Mouse (Mus musculus): ENCODE data around the gene Usp35.
A peak's percentile ranks its signal among the peaks of the same experiment; 100 is the strongest.

Gene Usp35

GRCm38 (mm10) chr7:97346111-97346821 lies 14.4 kb upstream of the Usp35 start:
- DNase-seq (ENCODE audit: low read depth, low spot score): no peak

- DNase-seq (ENCODE audit: low read depth, low spot score): peak; percentile 96
Measured at GRCm38 (mm10) chr7:97345229-97345871, 13.5 kb upstream of the Usp35 start.

GRCm38 (mm10) chr7:97344655-97345054 lies 12.8 kb upstream of the Usp35 start:
- DNase-seq (ENCODE audit: low read depth, low spot score): no peak

GRCm38 (mm10) chr7:97342961-97343360 lies 11.1 kb upstream of the Usp35 start:
- DNase-seq (ENCODE audit: low read depth, low spot score): no peak

- DNase-seq (ENCODE audit: low read depth, low spot score): no peak
Measured at GRCm38 (mm10) chr7:97340907-97341849, 9.4 kb upstream of the Usp35 start.

- DNase-seq (ENCODE audit: low read depth, low spot score): peak; percentile 76
Measured at GRCm38 (mm10) chr7:97339623-97340022, 7.8 kb upstream of the Usp35 start.

GRCm38 (mm10) chr7:97338593-97338992 lies 6.8 kb upstream of the Usp35 start:
- no peak for DNase-seq (ENCODE audit: low read depth, low spot score)

GRCm38 (mm10) chr7:97336678-97337077 lies 4.9 kb upstream of the Usp35 start:
- peak; percentile 75 for DNase-seq (ENCODE audit: low read depth, low spot score)

- peak; percentile 87 for DNase-seq (ENCODE audit: low read depth, low spot score)
Measured at GRCm38 (mm10) chr7:97334406-97334805, 2.6 kb upstream of the Usp35 start.

GRCm38 (mm10) chr7:97333113-97333898 lies 1.5 kb upstream of the Usp35 start:
- DNase-seq (ENCODE audit: low read depth, low spot score): no peak

- DNase-seq (ENCODE audit: low read depth, low spot score): no peak
Measured at GRCm38 (mm10) chr7:97332667-97333041, 834 bp upstream of the Usp35 start.

GRCm38 (mm10) chr7:97330931-97331645 lies 732 bp downstream of the Usp35 start:
- DNase-seq (ENCODE audit: low read depth, low spot score): no peak

- DNase-seq (ENCODE audit: low read depth, low spot score): peak; percentile 53
Measured at GRCm38 (mm10) chr7:97329676-97330075, 2.1 kb downstream of the Usp35 start.

- peak; percentile 85 for DNase-seq (ENCODE audit: low read depth, low spot score)
Measured at GRCm38 (mm10) chr7:97328891-97329588, 2.8 kb downstream of the Usp35 start.

GRCm38 (mm10) chr7:97327376-97327775 lies 4.4 kb downstream of the Usp35 start:
- no peak for DNase-seq (ENCODE audit: low read depth, low spot score)

- peak; percentile 55 for DNase-seq (ENCODE audit: low read depth, low spot score)
Measured at GRCm38 (mm10) chr7:97325156-97325985, 6.4 kb downstream of the Usp35 start.

GRCm38 (mm10) chr7:97324342-97324741 lies 7.5 kb downstream of the Usp35 start:
- no peak for DNase-seq (ENCODE audit: low read depth, low spot score)

- no peak for DNase-seq (ENCODE audit: low read depth, low spot score)
Measured at GRCm38 (mm10) chr7:97317706-97318105, 14.1 kb downstream of the Usp35 start.

- no peak for DNase-seq (ENCODE audit: low read depth, low spot score)
Measured at GRCm38 (mm10) chr7:97315656-97316055, 16.2 kb downstream of the Usp35 start.
